14 mouse cellular contexts compared by ENCODE assay signal in genomic region chr12:112171657-112172056, GRCm38 (mm10). TPM values are rescaled to one million over a fixed set of nuclear protein-coding genes. Genes with fewer than 3 reads are reported as not detected.
A peak's percentile ranks its signal among the peaks of the same experiment; 100 is the strongest.
DNase-seq lines count a peak whose midpoint lies in the region; ATAC-seq lines count a peak whose summit lies in the region.
"Had no signal": no experiment of that assay in that cellular context is flagged by ENCODE, and none has a peak within 500 bp of the region (broad histone marks: within the 10 kb centered on the region; RNA-seq: fewer than 3 reads in every experiment).

No protein-coding gene starts in this region.

- H3K9ac ChIP-seq in hindbrain, embryonic 11.5 days (ENCODE audit: low read depth, low read length), result peak overlapping the region; percentile 15; the same call in 1 of the 2 replicates
- peak overlapping the region; percentile 37; the same call in 1 of the 2 replicates for H3K9ac ChIP-seq in midbrain, embryonic 14.5 days (replicated peaks; ENCODE audit: low read length)

- peak; percentile 42 for DNase-seq in ZHBTc4 (ENCODE audit: low read depth, low spot score)
- DNase-seq in embryonic facial prominence, embryonic 10.5 days (ENCODE audit: low spot score), result peak; percentile 36
- peak; percentile 56 for DNase-seq in hindbrain, embryonic 11.5 days (ENCODE audit: low spot score)
- peak; percentile 70 for DNase-seq in midbrain, embryonic 14.5 days
- no peak for DNase-seq in left cerebral cortex, postnatal 10 days (ENCODE audit: extremely low spot score in 1 of 2, low spot score in 2 of 2)
- no peak for DNase-seq in layer of hippocampus, postnatal 10 days (ENCODE audit: low spot score in 2 of 2)
- DNase-seq in right cerebral cortex, postnatal 10 days (ENCODE audit: low spot score in 2 of 2), result no peak
- DNase-seq: cerebellum, adult 11 months; cerebellum, postnatal 36 days; heart, postnatal 14 days; kidney, adult 2 months; thymus, postnatal 25 days had no signal

- H3K36me3 ChIP-seq in embryonic facial prominence, embryonic 10.5 days (replicated peaks), result peaks cover 72% of the 10 kb centered on the region
- peaks cover 3% of the 10 kb centered on the region; the same call in 1 of the 2 replicates for H3K36me3 ChIP-seq in hindbrain, embryonic 11.5 days (ENCODE audit: control insufficient read depth, insufficient read depth, low read length)
- H3K36me3 ChIP-seq in midbrain, embryonic 14.5 days (ENCODE audit: control insufficient read depth, insufficient read depth, low read length), result peaks cover 37% of the 10 kb centered on the region

- intact Hi-C loops in left cerebral cortex, postnatal 10 days (cut with DNase I), result no loop called here

- no peak for ATAC-seq in hindbrain, embryonic 11.5 days (ENCODE audit: low FRiP score)
- 0 out of 2 replicates have a peak, but pooled peaks have one; percentile 24 for ATAC-seq in midbrain, embryonic 14.5 days (ENCODE audit: low FRiP score, low TSS enrichment)

- WGBS in embryonic facial prominence, embryonic 10.5 days, result 87% methylated on average over 1 of the region's 1 CpGs
- 85% methylated on average over 1 of the region's 1 CpGs for WGBS in hindbrain, embryonic 11.5 days
- WGBS in midbrain, embryonic 14.5 days, result 91% methylated on average over 1 of the region's 1 CpGs

- H3K9me3 ChIP-seq in embryonic facial prominence, embryonic 10.5 days, result no peaks in the 10 kb centered on the region
- no peaks in the 10 kb centered on the region for H3K9me3 ChIP-seq in hindbrain, embryonic 11.5 days (ENCODE audit: control insufficient read depth, low read length)
- no peaks in the 10 kb centered on the region for H3K9me3 ChIP-seq in midbrain, embryonic 14.5 days (ENCODE audit: control insufficient read depth, low read length)

- H3K4me1 ChIP-seq in embryonic facial prominence, embryonic 10.5 days, result peaks cover 50% of the 10 kb centered on the region
- H3K4me1 ChIP-seq in hindbrain, embryonic 11.5 days (replicated peaks; ENCODE audit: control insufficient read depth, insufficient read depth, low read length), result peaks cover 9% of the 10 kb centered on the region
- H3K4me1 ChIP-seq in midbrain, embryonic 14.5 days (ENCODE audit: control insufficient read depth, insufficient read depth, low read length), result peaks cover 24% of the 10 kb centered on the region

- no peak overlapping the region for H3K4me2 ChIP-seq in hindbrain, embryonic 11.5 days (replicated peaks; ENCODE audit: low read depth, low read length)
- H3K4me2 ChIP-seq in midbrain, embryonic 14.5 days (ENCODE audit: low read length), result 0 out of 2 replicates have a peak overlapping the region, but pooled peaks have one; percentile 18

- H3K4me3 ChIP-seq in embryonic facial prominence, embryonic 10.5 days, result no peak overlapping the region
- H3K4me3 ChIP-seq in hindbrain, embryonic 11.5 days (ENCODE audit: low read depth, low read length), result no peak overlapping the region
- H3K4me3 ChIP-seq in midbrain, embryonic 14.5 days (replicated peaks; ENCODE audit: low read depth, low read length), result no peak overlapping the region

- peak overlapping the region; percentile 21; the same call in 1 of the 2 replicates for H3K27ac ChIP-seq in embryonic facial prominence, embryonic 10.5 days (replicated peaks)
- peak overlapping the region; percentile 58; the same call in 1 of the 2 replicates for H3K27ac ChIP-seq in hindbrain, embryonic 11.5 days (ENCODE audit: low read depth, low read length)
- H3K27ac ChIP-seq in midbrain, embryonic 14.5 days (replicated peaks; ENCODE audit: low read depth, low read length), result peak overlapping the region; percentile 77

- no peaks in the 10 kb centered on the region for H3K27me3 ChIP-seq in embryonic facial prominence, embryonic 10.5 days (replicated peaks; ENCODE audit: low read depth, poor library complexity, severe bottlenecking)
- H3K27me3 ChIP-seq in hindbrain, embryonic 11.5 days (ENCODE audit: control insufficient read depth, insufficient read depth, low read length), result no peaks in the 10 kb centered on the region
- H3K27me3 ChIP-seq in midbrain, embryonic 14.5 days (ENCODE audit: control insufficient read depth, insufficient read depth, low read length), result 0 out of 2 replicates have a peak, but pooled peaks cover under 1% of the 10 kb centered on the region

RNA-seq across cellular contexts. Expression of gene Kif26a, which starts 25.6 kb away (rescaled TPM):
- 3.3 and 3.4 TPM in 2 replicates for polyA plus RNA-seq in embryonic facial prominence, embryonic 10.5 days (2016; fragmentation: Nextera tagmentation; extraction: Ambion mirVana)
- polyA plus RNA-seq in hindbrain, embryonic 11.5 days (2014; fragmentation: Nextera tagmentation; extraction: Ambion mirVana), result 2.0 and 2.2 TPM in 2 replicates
- 6.2 and 7.2 TPM in 2 replicates for polyA plus RNA-seq in midbrain, embryonic 14.5 days (2014; fragmentation: Nextera tagmentation; extraction: Ambion mirVana)
- total RNA-seq in left cerebral cortex, postnatal 10 days (2021), result 1 to 10 TPM; 7.3 to 8.2 TPM
- total RNA-seq in layer of hippocampus, postnatal 10 days (2021), result 10 to 100 TPM in 1 of 2 experiments, 1 to 10 TPM in 1; 7.6 to 10.0 TPM
- total RNA-seq: megakaryocyte, adult 5-6 weeks had no signal
- polyA plus RNA-seq: C2C12 had no signal

Comparison
In these comparisons a context has a peak if more than half of its experiments do, and no peak if none do; other contexts are left out.
1. DNase-seq: peak in ZHBTc4 (single experiment), embryonic facial prominence, embryonic 10.5 days (single experiment), hindbrain, embryonic 11.5 days (single experiment) and midbrain, embryonic 14.5 days (single experiment); none in left cerebral cortex, postnatal 10 days (0 of 2), layer of hippocampus, postnatal 10 days (0 of 2) and right cerebral cortex, postnatal 10 days (0 of 2).
2. H3K27ac ChIP-seq: peak in every context shown above with its lines; median percentile 77 in midbrain, embryonic 14.5 days; 58 in hindbrain, embryonic 11.5 days; 21 in embryonic facial prominence, embryonic 10.5 days.